Mouse (Mus musculus) erythroblast, embryonic 14.5 days (primary cell): ENCODE measurements around the gene Ptcd1.
"Not testable (repeated sequence)": the region's sequence is repeated elsewhere in the genome, so short reads cannot be mapped to it uniquely, and the experiment has no call there.

Experiments
- GATA1 ChIP-seq: IDR thresholded peaks from 2 replicates; pipeline ENCODE4 v1.6.1; 2012; ENCODE audit warnings: low read length, inconsistent platforms, mixed read lengths
- TAL1 ChIP-seq: IDR thresholded peaks from 3 replicates; pipeline ENCODE4 v1.6.1; 2012; ENCODE audit warnings: low read length, inconsistent platforms, mixed read lengths

DNA sequence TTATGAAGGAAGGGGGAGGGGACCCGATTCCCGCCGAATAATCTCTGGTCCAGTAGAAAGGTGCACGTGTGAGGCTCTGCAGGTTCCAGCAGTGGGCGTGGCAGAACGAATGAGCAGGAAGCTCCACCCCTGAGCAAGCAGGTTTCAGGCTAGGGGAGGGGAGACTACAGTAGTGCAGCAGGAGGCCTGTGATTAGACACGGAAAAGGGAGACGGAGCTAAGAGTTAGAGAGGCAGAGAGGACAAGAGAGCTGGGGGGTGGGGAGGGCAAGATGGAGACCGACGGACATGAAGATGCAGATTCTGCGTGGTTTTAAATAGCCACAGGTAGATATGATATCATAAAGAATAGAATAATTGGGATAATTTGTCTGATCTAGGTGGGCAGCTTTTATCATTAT lies 41.5 kb upstream of the Ptcd1 start:
- not testable (repeated sequence) for TF ChIP-seq TAL1, GATA1
